Mouse (Mus musculus) heart, embryonic 12.5 days (tissue): Measurements from ENCODE around the gene Reg3b. TPM values are rescaled to one million over a fixed set of nuclear protein-coding genes. Genes with fewer than 3 reads are reported as not detected.

Experiments
- polyA plus RNA-seq: library from polyadenylated mRNA; unstranded; fragments of >200 nt; fragmentation: Nextera tagmentation; extraction: Ambion mirVana; gene quantifications from 2 replicates; pipeline ENCODE4 v1.2.1, GENCODE M21; 2016

The Reg3b gene
- polyA plus RNA-seq, 1 experiment from 2014 or later = not detected

Other genes starting within 250 kb of the Reg3b start
- not detected in 2 replicates for gene Reg3d, start 8.2 kb downstream of the Reg3b start, polyA plus RNA-seq
- not detected in 2 replicates for gene Reg3a, start 10.1 kb downstream of the Reg3b start, polyA plus RNA-seq
- gene Reg2, start 25.0 kb downstream of the Reg3b start, polyA plus RNA-seq = not detected in 2 replicates
- not detected in 2 replicates for gene Reg1, start 52.1 kb downstream of the Reg3b start, polyA plus RNA-seq
- gene Reg3g, start 98.2 kb downstream of the Reg3b start, polyA plus RNA-seq = not detected in 2 replicates